Mouse (Mus musculus): ENCODE measurements around the gene Nbr1. TPM values are rescaled to one million over a fixed set of nuclear protein-coding genes. Genes with fewer than 3 reads are reported as not detected.
"Not testable (repeated sequence)": the region's sequence is repeated elsewhere in the genome, so short reads cannot be mapped to it uniquely, and the experiment has no call there.

Gene Nbr1
- polyA plus RNA-seq, 1 experiment from 2014 or later = 35.3 TPM

DNA sequence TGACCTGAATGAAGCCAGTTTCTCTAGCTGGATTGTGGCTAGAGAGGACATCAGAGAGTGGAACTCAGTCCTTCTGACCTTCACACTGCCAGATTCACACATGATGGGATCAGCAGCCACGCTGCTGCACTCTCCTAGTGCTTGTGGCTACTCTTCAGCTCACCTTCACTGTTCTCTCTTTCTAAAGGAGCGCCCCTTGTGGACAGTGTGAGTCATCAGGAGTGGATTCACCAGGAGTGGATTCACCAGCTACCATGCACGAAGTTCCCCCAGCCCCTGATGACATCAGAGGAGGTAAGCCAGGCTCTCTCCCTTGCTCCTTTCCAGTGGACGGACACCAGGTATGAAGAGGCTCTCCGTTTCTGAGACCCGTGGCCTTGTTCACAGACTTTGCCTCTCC, 24.2 kb downstream of the Nbr1 start:
- H3K9ac ChIP-seq (replicated peaks) = no peak overlapping the region
- no peak overlapping the region for H3K4me2 ChIP-seq (ENCODE audit: low read depth, low read length)
- no peak overlapping the region for H3K27ac ChIP-seq (ENCODE audit: low read depth)
- H3K9me3 ChIP-seq (ENCODE audit: low read length) = no peaks in the 10 kb centered on the region
- WGBS (ENCODE audit: insufficient replicate concordance) = 78% methylated on average over 6 of the region's 6 CpGs
- H3K27me3 ChIP-seq (ENCODE audit: insufficient read depth, low read length) = no peaks in the 10 kb centered on the region
- no peaks in the 10 kb centered on the region for H3K4me1 ChIP-seq (ENCODE audit: insufficient read depth)
- H3K36me3 ChIP-seq (replicated peaks; ENCODE audit: insufficient read depth, low read length) = peaks cover 88% of the 10 kb centered on the region
- TF ChIP-seq EP300 (IDR thresholded peaks at IDR 0.05; ENCODE audit: low read depth) = no peak
- TF ChIP-seq CTCF (IDR thresholded peaks at IDR 0.05; ENCODE audit: low read depth) = peak; percentile 41
- DNase-seq = no peak
- no peak overlapping the region for H3K4me3 ChIP-seq (ENCODE audit: low read depth, low read length)
- 0 out of 2 replicates have a peak, but pooled peaks have one; percentile 28 for ATAC-seq

- DNase-seq (no peak), ATAC-seq (no peak)
- Histone ChIP-seq H3K4me1 (ENCODE audit: insufficient read depth) (peaks cover 12% of the 10 kb centered on the region), H3K27me3 (ENCODE audit: insufficient read depth, low read length) (no peaks in the 10 kb centered on the region), H3K4me2 (ENCODE audit: low read depth, low read length) (no peak overlapping the region), H3K4me3 (ENCODE audit: low read depth, low read length) (no peak overlapping the region), H3K27ac (ENCODE audit: low read depth) (peak overlapping the region; percentile 76; the same call in 1 of the 2 replicates), H3K9me3 (ENCODE audit: low read length) (no peaks in the 10 kb centered on the region), H3K9ac (replicated peaks) (no peak overlapping the region), H3K36me3 (replicated peaks; ENCODE audit: insufficient read depth, low read length) (peaks cover 50% of the 10 kb centered on the region)
- TF ChIP-seq EP300 (IDR thresholded peaks at IDR 0.05; ENCODE audit: low read depth) (no peak), CTCF (IDR thresholded peaks at IDR 0.05; ENCODE audit: low read depth) (no peak)
- WGBS (ENCODE audit: insufficient replicate concordance) = 61% methylated on average over 6 of the region's 6 CpGs
Measured at GRCm38 (mm10) chr11:101581081-101581764, 29.3 kb downstream of the Nbr1 start.

DNA sequence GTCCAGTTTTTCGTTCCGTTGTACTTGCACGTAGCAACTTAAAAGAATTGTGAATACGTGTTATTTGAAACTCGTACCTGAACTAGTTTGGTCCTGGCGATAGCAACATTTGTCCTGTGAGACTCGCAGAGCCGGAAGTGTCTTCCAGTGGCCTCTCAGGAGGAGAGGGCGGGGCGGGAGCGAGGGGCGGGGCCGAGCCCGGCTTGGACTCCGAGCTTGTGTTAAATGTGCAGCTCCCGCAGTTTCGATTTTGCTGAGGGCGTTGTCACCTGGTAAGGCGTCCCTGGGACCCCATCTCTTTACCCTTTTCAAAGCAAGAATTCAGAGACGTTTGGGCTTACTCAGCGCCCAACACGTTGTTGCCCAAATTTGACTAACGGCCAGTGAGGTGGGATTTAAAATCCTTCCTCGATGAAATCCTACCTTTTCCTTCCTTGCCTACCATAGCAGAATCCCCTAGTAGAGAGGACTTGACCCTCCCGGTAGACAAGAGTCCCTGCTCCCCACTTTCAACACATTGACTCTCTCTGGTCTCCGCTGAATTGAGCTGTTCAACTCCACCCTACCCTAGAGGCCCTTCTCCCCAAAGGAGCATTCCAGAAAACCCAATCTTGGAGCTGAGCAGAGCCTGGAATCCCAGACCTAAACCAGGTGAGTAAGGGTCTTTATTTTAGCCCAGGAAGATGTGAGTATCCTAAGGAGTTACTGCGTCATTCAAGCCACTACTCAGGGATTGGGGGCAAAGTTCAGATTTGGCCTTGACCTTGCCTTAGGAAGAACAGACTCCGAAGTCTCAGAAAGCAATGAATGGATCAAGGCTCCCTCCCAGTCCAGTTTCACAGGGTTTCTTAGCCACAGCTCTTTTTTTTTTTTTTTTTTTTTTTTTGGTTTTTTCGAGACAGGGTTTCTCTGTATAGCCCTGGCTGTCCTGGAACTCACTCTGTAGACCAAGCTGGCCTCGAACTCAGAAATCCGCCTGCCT, 30.4 kb downstream of the Nbr1 start, which contains the start of gene Tmem106a:
TSS of gene Tmem106a (plus strand) at position 189 of the 982 bp plus-strand sequence.
- peak within 1 kb of the TSS; percentile 78 for H3K4me2 ChIP-seq (ENCODE audit: low read depth, low read length)

DNA sequence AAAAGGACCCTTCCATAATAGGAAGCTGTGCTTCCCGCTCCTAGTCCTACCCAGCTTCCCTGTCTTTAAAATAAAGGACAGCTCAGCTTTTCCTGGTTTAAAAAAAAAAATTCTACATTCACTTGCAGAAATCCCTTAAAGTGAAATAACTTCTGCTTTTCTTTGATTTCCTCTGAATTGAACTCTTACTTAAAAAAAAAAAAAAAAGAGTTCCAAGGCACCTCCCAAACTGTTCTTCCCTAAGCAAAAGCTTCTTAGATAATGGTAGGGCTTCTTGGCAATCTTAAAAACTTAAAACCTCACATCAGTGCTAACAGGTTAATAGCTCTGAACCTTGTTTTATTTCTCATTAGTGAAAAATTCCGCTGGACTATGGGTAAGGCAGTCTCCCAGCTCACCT, 31.3 kb downstream of the Nbr1 start:
- Histone ChIP-seq H3K9me3 (ENCODE audit: low read length) (no peaks in the 10 kb centered on the region), H3K27me3 (ENCODE audit: insufficient read depth, low read length) (no peaks in the 10 kb centered on the region), H3K9ac (replicated peaks) (no peak overlapping the region), H3K27ac (ENCODE audit: low read depth) (no peak overlapping the region), H3K36me3 (replicated peaks; ENCODE audit: insufficient read depth, low read length) (peaks cover 40% of the 10 kb centered on the region), H3K4me2 (ENCODE audit: low read depth, low read length) (no peak overlapping the region; the same call in 1 of the 2 replicates), H3K4me1 (ENCODE audit: insufficient read depth) (peaks cover 12% of the 10 kb centered on the region), H3K4me3 (ENCODE audit: low read depth, low read length) (no peak overlapping the region)
- ATAC-seq = no peak
- 89% methylated on average over 2 of the region's 2 CpGs for WGBS (ENCODE audit: insufficient replicate concordance)
- no peak for TF ChIP-seq CTCF (IDR thresholded peaks at IDR 0.05; ENCODE audit: low read depth)
- TF ChIP-seq EP300 (IDR thresholded peaks at IDR 0.05; ENCODE audit: low read depth) = no peak
- no peak for DNase-seq

More for the DNA sequence above, 30.4 kb downstream of the Nbr1 start, which contains the start of gene Tmem106a:
- Histone ChIP-seq H3K27me3 (ENCODE audit: insufficient read depth, low read length) (no peaks in the 10 kb centered on the region), H3K27ac (ENCODE audit: low read depth) (peak within 1 kb of the TSS; percentile 76), H3K9me3 (ENCODE audit: low read length) (no peaks in the 10 kb centered on the region), H3K36me3 (replicated peaks; ENCODE audit: insufficient read depth, low read length) (peaks cover 48% of the 10 kb centered on the region), H3K9ac (replicated peaks) (peak within 1 kb of the TSS; percentile 69), H3K4me1 (ENCODE audit: insufficient read depth) (peaks cover 12% of the 10 kb centered on the region), H3K4me3 (ENCODE audit: low read depth, low read length) (peak within 1 kb of the TSS; percentile 47)
- 16% methylated on average over 30 of the region's 31 CpGs for WGBS (ENCODE audit: insufficient replicate concordance)
- peak; percentile 90 for DNase-seq
- TF ChIP-seq EP300 (IDR thresholded peaks at IDR 0.05; ENCODE audit: low read depth) (no peak), CTCF (IDR thresholded peaks at IDR 0.05; ENCODE audit: low read depth) (no peak)
- peak; percentile 76 for ATAC-seq

GRCm38 (mm10) chr11:101585031-101585430, 33.1 kb downstream of the Nbr1 start:
- not testable (repeated sequence) for H3K27ac ChIP-seq (ENCODE audit: low read depth); H3K27me3 ChIP-seq (ENCODE audit: insufficient read depth, low read length)
- WGBS (ENCODE audit: insufficient replicate concordance) = 96% methylated on average over 1 of the region's 1 CpGs

DNA sequence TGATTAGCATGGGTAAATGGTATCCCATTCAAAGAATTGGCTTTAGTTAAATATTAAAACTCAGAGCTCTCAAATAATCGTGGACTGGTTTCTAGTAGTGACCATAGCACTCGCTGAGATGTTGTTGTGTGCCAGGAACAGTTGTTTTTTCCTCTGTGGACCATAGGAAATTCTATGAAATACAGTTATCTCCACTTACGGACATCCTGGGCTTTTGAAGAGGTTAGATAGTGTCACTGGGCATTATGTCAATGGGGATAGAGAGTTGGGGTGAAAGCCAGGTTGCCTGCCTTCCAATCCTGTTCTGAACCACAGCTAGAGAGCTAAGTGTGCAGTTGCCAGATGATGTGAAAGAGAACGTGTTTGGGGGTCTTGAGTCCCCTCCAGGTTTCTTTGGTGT, 33.9 kb downstream of the Nbr1 start:
- Histone ChIP-seq H3K4me3 (ENCODE audit: low read depth, low read length) (no peak overlapping the region), H3K27me3 (ENCODE audit: insufficient read depth, low read length) (no peaks in the 10 kb centered on the region), H3K4me2 (ENCODE audit: low read depth, low read length) (no peak overlapping the region), H3K9me3 (ENCODE audit: low read length) (no peaks in the 10 kb centered on the region), H3K27ac (ENCODE audit: low read depth) (no peak overlapping the region), H3K36me3 (replicated peaks; ENCODE audit: insufficient read depth, low read length) (peaks cover 35% of the 10 kb centered on the region), H3K4me1 (ENCODE audit: insufficient read depth) (peaks cover 18% of the 10 kb centered on the region), H3K9ac (replicated peaks) (no peak overlapping the region)
- WGBS (ENCODE audit: insufficient replicate concordance) = 74% methylated on average over 4 of the region's 4 CpGs
- DNase-seq (no peak), ATAC-seq (no peak)
- TF ChIP-seq EP300 (IDR thresholded peaks at IDR 0.05; ENCODE audit: low read depth) (no peak), CTCF (IDR thresholded peaks at IDR 0.05; ENCODE audit: low read depth) (no peak)

More at GRCm38 (mm10) chr11:101585031-101585430, 33.1 kb downstream of the Nbr1 start:
- H3K4me1 ChIP-seq (ENCODE audit: insufficient read depth) = peaks cover 18% of the 10 kb centered on the region
- H3K4me2 ChIP-seq (ENCODE audit: low read depth, low read length); ATAC-seq; H3K4me3 ChIP-seq (ENCODE audit: low read depth, low read length); H3K9me3 ChIP-seq (ENCODE audit: low read length); H3K9ac ChIP-seq (replicated peaks); DNase-seq: not testable (repeated sequence)
- H3K36me3 ChIP-seq (replicated peaks; ENCODE audit: insufficient read depth, low read length) = peaks cover 35% of the 10 kb centered on the region
